Mouse (Mus musculus): ENCODE data around the gene Mylk. TPM values are rescaled to one million over a fixed set of nuclear protein-coding genes. Genes with fewer than 3 reads are reported as not detected.

Mylk gene
- polyA plus RNA-seq, 1 experiment from 2014 or later = 334 TPM

GRCm38 (mm10) chr16:34844783-34845182, 99.8 kb downstream of the Mylk start:
- DNase-seq (ENCODE audit: low spot score) (no peak), ATAC-seq (replicated peaks; ENCODE audit: low FRiP score, low TSS enrichment, low read depth) (no peak)
- H3K4me2 ChIP-seq (ENCODE audit: low read length) = no peak overlapping the region
- H3K27me3 ChIP-seq (replicated peaks; ENCODE audit: control insufficient read depth, insufficient read depth, low read length) = no peaks in the 10 kb centered on the region
- WGBS = 87% methylated on average over 6 of the region's 6 CpGs
- H3K9ac ChIP-seq (ENCODE audit: low read length) = no peak overlapping the region
- H3K36me3 ChIP-seq (ENCODE audit: control insufficient read depth, insufficient read depth, low read length) = no peaks in the 10 kb centered on the region
- H3K4me3 ChIP-seq (ENCODE audit: low read depth, low read length) = no peak overlapping the region
- H3K4me1 ChIP-seq (replicated peaks; ENCODE audit: control insufficient read depth, insufficient read depth, low read length) = no peaks in the 10 kb centered on the region
- H3K27ac ChIP-seq (ENCODE audit: low read depth) = no peak overlapping the region
- H3K9me3 ChIP-seq (ENCODE audit: control insufficient read depth, low read length) = no peaks in the 10 kb centered on the region

- no peak overlapping the region for H3K9ac ChIP-seq (ENCODE audit: low read length)
- H3K4me1 ChIP-seq (replicated peaks; ENCODE audit: control insufficient read depth, insufficient read depth, low read length) = no peaks in the 10 kb centered on the region
- H3K9me3 ChIP-seq (ENCODE audit: control insufficient read depth, low read length) = no peaks in the 10 kb centered on the region
- no peaks in the 10 kb centered on the region for H3K27me3 ChIP-seq (replicated peaks; ENCODE audit: control insufficient read depth, insufficient read depth, low read length)
- 62% methylated on average over 3 of the region's 3 CpGs for WGBS
- no peak overlapping the region for H3K27ac ChIP-seq (ENCODE audit: low read depth)
- DNase-seq (ENCODE audit: low spot score) = no peak
- ATAC-seq (replicated peaks; ENCODE audit: low FRiP score, low TSS enrichment, low read depth) = no peak
- H3K36me3 ChIP-seq (ENCODE audit: control insufficient read depth, insufficient read depth, low read length) = no peaks in the 10 kb centered on the region
- H3K4me2 ChIP-seq (ENCODE audit: low read length) = no peak overlapping the region
- H3K4me3 ChIP-seq (ENCODE audit: low read depth, low read length) = no peak overlapping the region
These were observed 102.6 kb downstream of the Mylk start for GRCm38 (mm10) chr16:34847638-34848037.

GRCm38 (mm10) chr16:34854066-34854465, 109.1 kb downstream of the Mylk start:
- Histone ChIP-seq H3K4me3 (ENCODE audit: low read depth, low read length) (no peak overlapping the region), H3K4me2 (ENCODE audit: low read length) (no peak overlapping the region), H3K4me1 (replicated peaks; ENCODE audit: control insufficient read depth, insufficient read depth, low read length) (no peaks in the 10 kb centered on the region), H3K27ac (ENCODE audit: low read depth) (no peak overlapping the region), H3K9ac (ENCODE audit: low read length) (no peak overlapping the region), H3K9me3 (ENCODE audit: control insufficient read depth, low read length) (no peaks in the 10 kb centered on the region), H3K27me3 (replicated peaks; ENCODE audit: control insufficient read depth, insufficient read depth, low read length) (no peaks in the 10 kb centered on the region), H3K36me3 (ENCODE audit: control insufficient read depth, insufficient read depth, low read length) (no peaks in the 10 kb centered on the region)
- 78% methylated on average over 7 of the region's 7 CpGs for WGBS
- ATAC-seq (replicated peaks; ENCODE audit: low FRiP score, low TSS enrichment, low read depth) (no peak), DNase-seq (ENCODE audit: low spot score) (no peak)

- Histone ChIP-seq H3K4me1 (replicated peaks; ENCODE audit: control insufficient read depth, insufficient read depth, low read length) (no peaks in the 10 kb centered on the region), H3K9me3 (ENCODE audit: control insufficient read depth, low read length) (no peaks in the 10 kb centered on the region), H3K27me3 (replicated peaks; ENCODE audit: control insufficient read depth, insufficient read depth, low read length) (no peaks in the 10 kb centered on the region), H3K4me2 (ENCODE audit: low read length) (no peak overlapping the region), H3K36me3 (ENCODE audit: control insufficient read depth, insufficient read depth, low read length) (no peaks in the 10 kb centered on the region), H3K9ac (ENCODE audit: low read length) (no peak overlapping the region), H3K27ac (ENCODE audit: low read depth) (no peak overlapping the region), H3K4me3 (ENCODE audit: low read depth, low read length) (no peak overlapping the region)
- WGBS = 84% methylated on average over 6 of the region's 6 CpGs
- DNase-seq (ENCODE audit: low spot score) = no peak
- ATAC-seq (replicated peaks; ENCODE audit: low FRiP score, low TSS enrichment, low read depth) = no peak
These were observed 110.1 kb downstream of the Mylk start for GRCm38 (mm10) chr16:34855136-34855535.

- 71% methylated on average over 2 of the region's 2 CpGs for WGBS
- ATAC-seq (replicated peaks; ENCODE audit: low FRiP score, low TSS enrichment, low read depth) (no peak), DNase-seq (ENCODE audit: low spot score) (no peak)
- Histone ChIP-seq H3K4me3 (ENCODE audit: low read depth, low read length) (no peak overlapping the region), H3K4me2 (ENCODE audit: low read length) (no peak overlapping the region), H3K9me3 (ENCODE audit: control insufficient read depth, low read length) (no peaks in the 10 kb centered on the region), H3K4me1 (replicated peaks; ENCODE audit: control insufficient read depth, insufficient read depth, low read length) (no peaks in the 10 kb centered on the region), H3K27me3 (replicated peaks; ENCODE audit: control insufficient read depth, insufficient read depth, low read length) (no peaks in the 10 kb centered on the region), H3K27ac (ENCODE audit: low read depth) (no peak overlapping the region), H3K9ac (ENCODE audit: low read length) (no peak overlapping the region), H3K36me3 (ENCODE audit: control insufficient read depth, insufficient read depth, low read length) (no peaks in the 10 kb centered on the region)
These were observed 110.7 kb downstream of the Mylk start for GRCm38 (mm10) chr16:34855751-34856150.

- WGBS = 41% methylated on average over 5 of the region's 5 CpGs
These were observed 112.6 kb downstream of the Mylk start for GRCm38 (mm10) chr16:34857631-34858030.

GRCm38 (mm10) chr16:34860761-34861160, 115.8 kb downstream of the Mylk start:
- no peak overlapping the region for H3K4me2 ChIP-seq (ENCODE audit: low read length)
- H3K9me3 ChIP-seq (ENCODE audit: control insufficient read depth, low read length) = no peaks in the 10 kb centered on the region
- H3K27me3 ChIP-seq (replicated peaks; ENCODE audit: control insufficient read depth, insufficient read depth, low read length) = no peaks in the 10 kb centered on the region
- DNase-seq (ENCODE audit: low spot score) (no peak), ATAC-seq (replicated peaks; ENCODE audit: low FRiP score, low TSS enrichment, low read depth) (no peak)
- peaks cover 5% of the 10 kb centered on the region; the same call in 1 of the 2 replicates for H3K4me1 ChIP-seq (replicated peaks; ENCODE audit: control insufficient read depth, insufficient read depth, low read length)
- no peaks in the 10 kb centered on the region for H3K36me3 ChIP-seq (ENCODE audit: control insufficient read depth, insufficient read depth, low read length)
- no peak overlapping the region for H3K4me3 ChIP-seq (ENCODE audit: low read depth, low read length)
- H3K9ac ChIP-seq (ENCODE audit: low read length) = no peak overlapping the region
- no peak overlapping the region for H3K27ac ChIP-seq (ENCODE audit: low read depth)
- 94% methylated on average over 3 of the region's 3 CpGs for WGBS

More at GRCm38 (mm10) chr16:34857631-34858030, 112.6 kb downstream of the Mylk start:
- H3K27me3 ChIP-seq (replicated peaks; ENCODE audit: control insufficient read depth, insufficient read depth, low read length) = no peaks in the 10 kb centered on the region
- ATAC-seq (replicated peaks; ENCODE audit: low FRiP score, low TSS enrichment, low read depth) (no peak), DNase-seq (ENCODE audit: low spot score) (no peak)
- no peak overlapping the region for H3K4me2 ChIP-seq (ENCODE audit: low read length)
- H3K36me3 ChIP-seq (ENCODE audit: control insufficient read depth, insufficient read depth, low read length) = no peaks in the 10 kb centered on the region
- H3K27ac ChIP-seq (ENCODE audit: low read depth) = no peak overlapping the region
- no peak overlapping the region for H3K4me3 ChIP-seq (ENCODE audit: low read depth, low read length)
- no peaks in the 10 kb centered on the region for H3K9me3 ChIP-seq (ENCODE audit: control insufficient read depth, low read length)
- peaks cover 5% of the 10 kb centered on the region; the same call in 1 of the 2 replicates for H3K4me1 ChIP-seq (replicated peaks; ENCODE audit: control insufficient read depth, insufficient read depth, low read length)
- H3K9ac ChIP-seq (ENCODE audit: low read length) = no peak overlapping the region

- Histone ChIP-seq H3K36me3 (ENCODE audit: control insufficient read depth, insufficient read depth, low read length) (no peaks in the 10 kb centered on the region), H3K27me3 (replicated peaks; ENCODE audit: control insufficient read depth, insufficient read depth, low read length) (no peaks in the 10 kb centered on the region), H3K9ac (ENCODE audit: low read length) (no peak overlapping the region), H3K4me3 (ENCODE audit: low read depth, low read length) (no peak overlapping the region), H3K4me2 (ENCODE audit: low read length) (no peak overlapping the region), H3K4me1 (replicated peaks; ENCODE audit: control insufficient read depth, insufficient read depth, low read length) (peaks cover 5% of the 10 kb centered on the region; the same call in 1 of the 2 replicates), H3K9me3 (ENCODE audit: control insufficient read depth, low read length) (no peaks in the 10 kb centered on the region), H3K27ac (ENCODE audit: low read depth) (0 out of 2 replicates have a peak overlapping the region, but pooled peaks have one; percentile 4)
- DNase-seq (ENCODE audit: low spot score) (no peak), ATAC-seq (replicated peaks; ENCODE audit: low FRiP score, low TSS enrichment, low read depth) (no peak)
- WGBS = 66% methylated on average over 10 of the region's 10 CpGs
These were observed 116.8 kb downstream of the Mylk start for GRCm38 (mm10) chr16:34861744-34862365.

GRCm38 (mm10) chr16:34865373-34865772, 120.4 kb downstream of the Mylk start:
- ATAC-seq (replicated peaks; ENCODE audit: low FRiP score, low TSS enrichment, low read depth) (no peak), DNase-seq (ENCODE audit: low spot score) (no peak)
- Histone ChIP-seq H3K9ac (ENCODE audit: low read length) (no peak overlapping the region), H3K36me3 (ENCODE audit: control insufficient read depth, insufficient read depth, low read length) (no peaks in the 10 kb centered on the region), H3K9me3 (ENCODE audit: control insufficient read depth, low read length) (no peaks in the 10 kb centered on the region), H3K4me2 (ENCODE audit: low read length) (no peak overlapping the region), H3K4me3 (ENCODE audit: low read depth, low read length) (no peak overlapping the region), H3K27me3 (replicated peaks; ENCODE audit: control insufficient read depth, insufficient read depth, low read length) (no peaks in the 10 kb centered on the region), H3K4me1 (replicated peaks; ENCODE audit: control insufficient read depth, insufficient read depth, low read length) (peaks cover 5% of the 10 kb centered on the region; the same call in 1 of the 2 replicates), H3K27ac (ENCODE audit: low read depth) (no peak overlapping the region)
- WGBS = 71% methylated on average over 4 of the region's 4 CpGs

All from intestine, embryonic 14.5 days (tissue).